Mouse (Mus musculus) gastrocnemius, postnatal 4 days (tissue): Measurements from ENCODE around the gene Ubald2. TPM values are rescaled to one million over a fixed set of nuclear protein-coding genes. Genes with fewer than 3 reads are reported as not detected.
A peak's percentile ranks its signal among the peaks of the same experiment; 100 is the strongest.

Source experiments
- DNase-seq, 2 experiments: peaks; one replicate each; pipeline ENCODE4 v3.0.0; 2021 to 2022; ENCODE audit warnings: low spot score in 2 of 2, mixed read lengths in 2 of 2
- total RNA-seq, 2 experiments: library from RNA; stranded (reverse); gene quantifications; 2 replicates each; pipeline ENCODE4 v1.2.3; 2021

The Ubald2 gene
- total RNA-seq, 2 experiments from 2014 or later = 44.6 to 45.1 TPM

DNA sequence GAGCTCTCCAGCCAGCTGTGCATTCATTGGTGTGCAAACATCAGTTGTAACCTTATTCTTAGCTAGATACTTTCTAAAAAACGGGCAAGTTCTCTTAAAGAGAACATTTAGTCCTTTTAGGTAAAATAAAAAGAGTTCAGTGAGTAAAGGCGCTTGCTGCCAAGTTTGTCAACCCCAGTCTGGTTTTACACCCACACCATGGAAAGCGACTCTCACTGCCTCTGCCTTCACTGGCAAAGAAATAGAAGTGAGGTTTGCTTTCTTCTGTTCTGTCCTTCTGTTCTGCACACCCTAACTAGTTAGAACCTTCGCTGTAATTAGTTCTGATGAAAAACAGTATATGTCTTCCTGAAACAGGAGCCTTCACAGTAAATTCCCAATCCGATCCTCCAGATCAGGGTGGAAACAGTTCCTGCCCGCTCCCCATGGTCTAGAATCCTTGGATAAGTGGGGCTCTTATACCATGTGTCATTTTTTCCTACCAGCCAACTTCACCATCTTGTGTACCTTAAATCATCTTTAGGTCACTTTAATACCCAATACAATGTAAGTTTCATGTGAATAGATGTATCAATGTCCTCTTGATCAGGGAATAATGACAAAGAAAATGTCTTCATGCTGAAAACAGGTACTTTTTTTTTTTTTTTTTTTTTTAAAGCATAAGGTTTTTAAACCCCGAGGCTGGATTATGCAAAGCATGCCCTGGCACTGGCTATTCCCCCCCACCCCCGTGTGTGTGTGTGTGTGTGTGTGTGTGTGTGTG, 1.1 kb upstream of the Ubald2 start:
- DNase-seq = no peak

DNA sequence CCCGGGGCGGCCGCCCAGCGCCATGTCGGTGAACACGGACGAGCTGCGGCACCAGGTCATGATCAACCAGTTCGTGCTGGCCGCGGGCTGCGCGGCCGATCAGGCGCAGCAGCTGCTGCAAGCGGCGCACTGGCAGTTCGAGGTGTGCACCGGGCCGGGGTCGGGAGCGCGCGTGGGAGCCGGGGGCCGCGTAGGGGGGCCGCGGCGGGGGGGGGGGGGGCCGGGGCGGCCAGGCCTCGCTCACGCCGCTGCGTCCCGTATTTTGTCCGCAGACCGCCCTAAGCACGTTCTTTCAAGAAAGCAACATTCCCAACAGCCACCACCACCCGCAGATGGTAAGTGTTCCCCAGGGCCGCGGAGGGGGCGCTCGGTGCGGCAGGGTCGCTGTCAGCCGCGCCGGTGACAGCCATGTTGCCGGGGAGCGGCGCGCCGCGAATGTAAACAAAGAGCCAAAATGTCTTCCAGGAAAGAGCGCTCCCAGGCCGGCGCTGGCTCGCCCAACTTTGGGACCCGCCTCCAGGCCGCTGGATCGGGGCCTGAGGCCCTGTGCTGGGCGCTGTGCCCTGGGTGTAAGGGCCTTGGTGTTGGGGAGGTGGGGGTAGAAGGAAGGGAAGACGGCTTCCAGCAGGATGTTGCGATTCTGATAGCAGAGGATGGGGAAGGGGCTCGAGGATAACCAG, 533 bp downstream of the Ubald2 start:
- peak; percentile 68 to 81 for DNase-seq

DNA sequence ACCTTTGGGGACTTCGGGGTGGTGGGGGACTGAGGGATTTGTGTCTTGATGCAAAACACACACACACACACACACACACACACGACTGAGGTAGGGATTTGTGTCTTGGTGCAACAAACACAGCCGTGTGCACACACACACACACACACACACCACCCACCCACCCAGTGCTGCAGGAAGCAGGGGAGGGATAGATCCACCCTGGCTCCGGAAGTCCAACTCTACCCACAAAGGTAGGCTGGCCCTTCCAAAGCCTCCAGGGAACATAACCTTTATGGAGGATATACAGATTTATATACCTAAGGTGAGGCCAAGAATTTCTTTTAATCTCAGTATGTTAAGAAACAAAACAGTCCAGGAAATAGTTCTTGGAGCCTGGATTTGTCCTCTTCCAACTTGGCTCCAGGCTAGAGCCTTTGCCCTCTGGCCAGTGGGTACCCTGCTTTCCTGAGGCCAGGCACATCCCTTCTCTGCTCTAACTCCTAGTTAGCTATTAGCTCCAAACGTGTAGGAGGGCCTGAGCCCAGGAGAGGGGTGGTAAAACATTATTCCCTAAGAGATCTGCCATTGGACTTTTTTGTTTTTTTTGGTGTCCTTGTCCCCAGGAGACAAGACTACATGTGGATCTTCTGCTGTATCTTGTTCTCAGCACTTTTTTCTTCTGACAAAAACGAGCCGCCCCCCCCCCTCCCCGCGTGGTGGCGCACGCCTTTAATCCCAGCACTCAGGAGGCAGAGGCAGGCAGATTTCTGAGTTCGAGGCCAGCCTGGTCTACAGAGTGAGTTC, 1.3 kb downstream of the Ubald2 start:
- no peak for DNase-seq

DNA sequence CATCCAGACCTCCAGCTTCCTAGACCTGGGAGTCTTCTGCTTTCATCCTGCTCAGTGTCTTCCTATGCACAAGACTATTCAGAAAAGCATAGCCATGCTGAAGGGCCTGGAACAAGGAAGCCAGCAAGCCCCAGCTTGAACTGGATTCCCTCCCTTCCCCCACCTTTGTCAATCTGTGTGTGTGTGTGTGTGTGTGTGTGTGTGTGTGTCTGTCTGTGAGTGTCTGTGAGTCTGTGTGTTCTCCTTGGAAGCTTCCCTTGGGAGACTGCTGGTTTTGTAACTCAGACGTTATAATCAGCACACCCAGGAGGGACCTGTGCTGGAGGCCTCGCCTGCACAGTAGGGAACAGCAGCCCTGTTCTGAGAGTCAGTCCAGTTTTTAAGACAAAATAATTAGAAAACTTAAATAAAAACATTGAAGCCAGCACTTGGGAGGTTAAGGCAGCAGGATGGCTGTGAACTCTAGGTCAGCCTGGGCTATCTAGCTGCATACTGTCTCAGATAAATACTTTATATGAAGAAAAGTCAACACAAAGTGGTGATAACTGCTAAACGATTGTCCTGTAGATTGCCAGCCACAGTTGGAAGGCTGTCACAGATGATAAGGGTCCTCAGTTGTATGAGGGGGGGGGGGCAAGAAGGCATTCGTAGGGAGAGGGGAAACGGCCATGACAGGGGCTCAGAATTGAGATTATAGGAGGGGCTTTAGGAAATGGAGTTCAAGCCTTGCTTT, 2.3 kb downstream of the Ubald2 start:
- no peak for DNase-seq

DNA sequence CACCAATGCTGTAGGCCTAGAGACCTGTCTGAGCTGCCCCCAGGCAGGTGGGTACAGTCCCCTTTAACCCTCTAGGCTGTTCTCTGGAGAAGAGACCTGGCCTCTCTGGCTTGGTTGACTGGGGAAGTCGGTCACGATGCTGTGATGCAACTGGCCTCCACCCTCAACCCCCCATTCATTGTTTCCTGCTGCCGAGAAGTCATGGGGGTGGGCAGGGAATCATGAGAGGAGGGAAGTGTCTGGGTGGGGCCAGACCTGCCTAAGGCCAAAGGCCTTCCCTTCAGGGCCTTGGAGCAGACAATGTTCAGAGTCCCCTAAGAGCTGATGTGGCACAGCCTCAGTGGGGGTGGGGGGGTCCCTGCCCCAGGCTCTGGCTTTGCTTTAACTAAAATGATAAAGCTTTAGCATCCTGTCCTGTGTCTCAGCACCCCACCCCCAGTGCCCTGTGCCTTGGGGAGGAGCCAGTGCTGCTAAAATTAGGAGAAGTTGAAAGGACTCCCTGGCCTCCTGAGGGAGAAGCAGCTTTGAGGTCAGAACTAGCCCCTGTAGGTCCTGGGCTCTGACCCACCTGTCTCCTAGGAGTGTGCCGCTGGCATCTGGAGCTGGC, 2.9 kb downstream of the Ubald2 start:
- DNase-seq = no peak

DNA sequence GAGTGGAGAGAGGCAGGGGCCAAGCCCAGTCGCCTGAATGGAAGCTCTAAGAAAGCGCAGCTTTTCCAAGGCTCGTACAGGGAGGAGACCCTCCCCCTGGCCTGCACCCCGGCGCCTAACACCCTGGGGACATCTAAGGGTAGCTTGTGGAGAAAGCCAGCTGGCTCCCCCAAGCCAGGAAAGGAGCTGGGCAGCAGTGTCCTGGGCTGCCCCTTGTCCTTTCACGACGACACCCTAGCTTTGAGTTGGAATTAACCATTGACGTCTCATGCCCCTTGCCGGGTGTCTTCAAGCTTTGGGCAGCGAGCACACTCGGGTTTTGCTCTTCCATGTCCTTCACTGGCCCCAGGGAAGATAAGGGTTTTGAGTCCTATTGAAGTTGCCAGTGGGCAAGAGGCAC, 3.6 kb downstream of the Ubald2 start:
- DNase-seq = no peak

DNA sequence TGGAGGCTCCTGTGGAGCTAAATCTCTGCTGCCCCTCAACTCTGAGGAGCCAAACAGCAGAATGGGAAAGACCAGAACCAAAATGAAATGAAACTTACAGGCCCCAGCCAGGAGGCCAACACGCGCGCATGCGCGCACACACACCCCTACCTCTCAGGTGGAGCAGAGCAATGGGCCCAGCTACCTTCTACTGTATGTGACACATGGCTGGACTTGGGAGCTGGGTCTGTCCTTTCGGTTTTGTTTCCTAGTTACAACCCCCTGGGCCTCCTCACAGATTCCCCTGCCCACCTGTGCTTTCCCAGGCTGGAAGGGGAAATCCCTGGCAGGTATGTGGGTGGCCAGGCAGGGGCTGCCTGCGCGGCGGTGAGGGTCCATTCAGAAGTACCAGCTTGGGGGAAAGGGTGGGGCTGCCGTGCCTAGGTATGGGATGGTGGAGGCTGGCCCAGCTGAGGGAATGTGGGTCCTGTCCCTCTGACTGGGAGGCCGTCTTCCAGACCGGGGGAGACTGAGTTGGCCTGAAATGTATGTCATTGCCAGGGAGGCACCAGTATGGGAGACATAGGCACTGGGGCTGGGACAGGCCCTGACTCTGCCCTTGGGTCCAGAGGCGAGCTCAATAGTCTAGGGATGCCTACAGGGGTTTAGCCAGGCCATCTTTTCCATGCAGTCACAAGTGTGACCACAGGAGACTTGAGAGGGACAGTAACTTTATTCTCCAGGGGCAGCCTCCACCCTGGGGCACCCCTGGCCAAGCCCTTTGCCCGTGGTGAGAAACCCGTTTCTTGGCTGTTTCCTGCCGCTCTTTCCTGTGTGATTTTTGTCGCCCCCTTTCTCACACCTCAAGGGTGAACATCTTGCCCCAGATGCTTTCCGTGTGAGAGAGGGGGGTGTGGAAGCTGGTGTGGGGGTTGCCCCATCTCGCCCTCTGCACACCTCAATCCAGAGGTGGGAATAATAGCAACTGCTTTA, 5.7 kb downstream of the Ubald2 start:
- no peak for DNase-seq

DNA sequence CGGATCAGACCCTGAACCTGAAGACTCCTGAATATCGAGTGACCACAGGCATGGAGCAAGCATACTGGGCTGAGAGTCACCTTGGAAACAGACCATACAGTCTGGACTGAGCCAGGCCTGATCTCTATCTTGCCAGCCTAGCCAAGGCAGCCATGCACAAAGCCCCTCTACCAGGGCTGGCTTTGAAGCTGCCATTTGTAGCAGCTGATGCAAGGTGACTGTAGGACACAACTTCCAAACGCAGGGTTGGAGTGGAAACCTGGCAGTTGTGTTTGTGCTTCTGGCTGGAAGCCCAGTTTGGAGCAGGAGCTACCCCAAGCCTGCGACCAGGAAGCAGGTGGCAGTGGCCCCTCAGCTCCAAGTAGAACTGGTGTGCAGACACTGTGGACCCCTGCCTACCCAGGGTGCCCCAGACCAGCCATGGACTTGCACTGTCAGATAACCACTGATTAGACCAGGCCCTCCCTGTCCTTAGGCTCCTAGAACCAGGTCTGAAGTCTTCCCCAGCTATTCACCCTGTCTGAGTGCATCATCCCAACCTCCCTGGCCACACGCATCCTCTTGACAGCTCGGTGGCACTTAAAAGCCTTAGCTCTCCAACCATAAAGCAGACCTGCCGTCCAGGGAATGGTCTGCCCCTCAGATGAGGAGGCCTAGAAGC, 6.6 kb downstream of the Ubald2 start:
- DNase-seq = no peak

DNA sequence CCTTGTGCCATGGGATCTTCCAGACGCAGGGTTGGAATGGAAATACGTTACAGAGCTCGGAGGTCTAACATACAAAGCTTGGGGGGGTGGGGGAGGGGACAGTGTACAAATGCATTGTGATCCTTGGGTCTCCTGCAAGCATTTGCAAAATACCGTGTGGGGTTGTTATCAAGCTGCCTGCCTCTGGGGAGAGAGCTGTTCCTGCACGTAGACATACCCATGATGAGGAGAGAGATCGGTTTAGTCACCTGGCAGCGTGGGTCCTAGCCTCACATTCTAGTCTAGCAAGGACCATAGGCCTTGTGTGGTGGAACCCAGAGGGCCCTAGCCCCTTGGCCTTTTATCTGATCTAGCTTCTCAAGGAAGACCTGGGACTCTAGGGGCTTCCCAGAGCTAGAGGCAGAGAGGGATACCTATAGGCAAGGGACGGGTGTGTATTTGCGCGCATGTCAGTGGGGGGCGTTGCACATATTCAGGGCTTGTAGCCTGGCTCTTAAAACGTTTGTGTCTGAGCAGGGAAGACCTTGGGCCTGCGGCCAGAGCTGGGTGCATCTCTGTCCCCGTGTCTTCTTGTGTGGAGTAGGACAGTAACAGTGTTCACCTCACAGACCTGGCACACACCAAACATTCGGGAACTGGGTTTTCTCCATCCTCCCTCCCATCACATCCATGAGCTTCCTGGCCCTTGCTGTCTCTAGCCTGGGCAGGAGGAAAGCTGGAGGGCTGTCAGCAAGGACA, 8.4 kb downstream of the Ubald2 start:
- DNase-seq = no peak

DNA sequence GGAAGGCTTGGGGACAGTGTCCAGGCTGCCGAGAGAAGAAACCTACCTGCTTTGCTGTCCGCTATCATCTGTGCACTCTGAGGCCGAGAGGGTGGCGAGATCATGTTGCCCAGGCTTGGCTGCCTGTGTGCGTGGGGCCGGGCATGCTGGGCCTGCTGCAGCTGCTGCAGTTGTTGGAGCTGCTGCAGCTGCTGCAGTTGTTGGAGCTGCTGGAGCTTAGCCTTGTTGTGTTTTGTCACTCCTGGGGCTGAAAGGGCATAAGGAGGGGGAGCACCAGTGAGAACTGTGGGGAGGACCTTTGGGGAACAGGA, 8.9 kb downstream of the Ubald2 start:
- DNase-seq = no peak

DNA sequence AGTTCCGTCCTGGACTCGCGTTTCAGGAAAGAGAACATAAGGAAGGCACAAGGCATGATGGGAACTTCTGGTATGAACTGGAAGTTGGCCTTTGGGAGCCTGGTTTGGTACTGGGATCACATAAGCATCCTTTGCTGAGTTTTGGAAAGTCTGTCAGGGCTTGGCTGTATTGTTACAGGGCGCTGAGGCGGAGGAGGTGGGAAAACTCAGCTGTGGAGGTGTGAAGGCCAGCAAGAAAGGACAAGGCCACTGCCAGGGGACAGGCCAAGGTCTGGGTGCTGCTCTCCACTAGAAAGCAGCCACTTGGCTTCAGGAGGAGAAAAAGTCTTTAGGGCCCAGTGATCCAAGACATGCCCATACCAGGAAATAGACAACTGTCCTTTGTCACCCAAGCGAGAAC, 9.4 kb downstream of the Ubald2 start:
- DNase-seq = no peak

DNA sequence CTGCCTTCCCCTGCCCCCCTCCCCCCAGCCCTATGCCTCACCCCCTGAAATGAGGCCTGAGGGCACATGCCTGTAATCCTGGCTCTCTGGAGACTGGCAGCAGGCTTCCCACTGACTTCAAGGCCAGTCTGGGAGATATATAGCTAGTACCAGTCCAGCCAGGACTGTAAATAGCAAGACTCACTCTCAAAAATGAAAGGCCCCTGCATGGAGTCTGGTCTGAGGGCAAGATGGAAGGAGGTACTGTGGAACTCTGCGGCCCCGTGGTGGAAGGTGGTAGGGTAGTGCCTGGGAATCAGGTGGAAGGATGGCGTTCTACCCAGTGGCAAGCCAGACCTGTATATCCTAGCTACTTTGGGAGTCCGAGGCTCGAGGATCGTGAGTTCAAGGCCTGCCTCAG, 10.0 kb downstream of the Ubald2 start:
- DNase-seq = no peak

DNA sequence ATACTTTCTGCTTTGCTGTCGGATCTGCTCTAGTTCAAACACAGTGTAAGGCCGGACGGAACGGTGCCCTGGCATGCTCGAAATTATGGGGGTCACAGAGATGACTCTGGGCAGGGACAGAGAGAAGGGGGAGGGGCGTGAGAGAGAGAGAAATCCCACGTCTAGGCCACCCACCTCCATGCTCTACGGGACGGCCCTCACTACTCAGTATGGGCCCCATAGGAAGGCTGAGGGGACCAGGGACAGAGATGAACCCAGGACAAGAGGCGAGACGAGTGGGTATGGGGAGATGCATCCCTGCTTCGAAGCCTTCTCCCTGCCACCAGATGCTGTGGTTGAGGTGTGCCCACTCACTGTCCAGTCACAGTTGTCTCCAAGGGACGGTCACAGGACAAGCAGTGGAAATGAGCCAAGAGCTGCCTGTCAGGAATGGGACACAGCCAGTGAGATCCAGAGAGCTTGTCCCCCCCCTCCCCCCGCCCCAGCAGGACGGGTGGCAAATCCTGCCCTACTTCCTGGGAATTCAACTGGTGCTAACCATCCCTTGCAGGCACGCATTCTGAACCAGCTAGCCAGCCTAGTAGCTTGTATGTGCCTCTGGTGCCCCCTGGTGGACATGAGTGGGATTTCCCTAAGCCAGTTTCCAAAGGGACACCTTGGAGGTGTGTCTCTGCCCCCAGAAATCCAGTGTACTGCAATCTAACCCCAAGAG, 11.9 kb downstream of the Ubald2 start:
- peak; percentile 90 to 92 for DNase-seq

DNA sequence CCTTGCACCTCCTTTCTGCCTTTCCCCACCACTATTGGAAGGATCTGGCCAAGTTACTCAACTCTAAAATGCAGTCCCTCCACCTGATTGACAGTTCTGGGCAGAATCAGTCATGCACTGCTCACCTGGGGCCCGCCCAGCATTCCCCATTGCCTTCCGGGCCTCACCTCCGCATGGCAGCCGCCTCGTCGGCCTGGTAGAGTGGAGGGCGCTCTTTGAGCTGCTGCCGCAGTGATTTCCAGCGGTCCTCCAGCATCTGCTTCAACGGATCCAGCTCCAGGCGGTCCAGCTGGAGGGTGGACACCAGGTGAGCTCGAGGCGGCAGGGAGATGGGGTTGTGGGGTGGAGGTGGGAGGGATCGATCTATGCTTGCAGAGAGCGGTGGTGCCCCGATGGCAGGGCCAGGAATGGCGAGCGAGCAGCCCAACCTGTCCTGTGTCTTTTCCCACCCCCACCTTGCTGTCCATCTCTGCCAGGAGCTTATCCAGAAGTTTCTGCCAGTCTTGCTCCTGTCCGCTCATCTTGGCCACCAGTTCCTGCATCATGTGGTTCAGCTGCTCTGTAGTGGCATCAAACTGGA, 12.5 kb downstream of the Ubald2 start:
- no peak for DNase-seq

DNA sequence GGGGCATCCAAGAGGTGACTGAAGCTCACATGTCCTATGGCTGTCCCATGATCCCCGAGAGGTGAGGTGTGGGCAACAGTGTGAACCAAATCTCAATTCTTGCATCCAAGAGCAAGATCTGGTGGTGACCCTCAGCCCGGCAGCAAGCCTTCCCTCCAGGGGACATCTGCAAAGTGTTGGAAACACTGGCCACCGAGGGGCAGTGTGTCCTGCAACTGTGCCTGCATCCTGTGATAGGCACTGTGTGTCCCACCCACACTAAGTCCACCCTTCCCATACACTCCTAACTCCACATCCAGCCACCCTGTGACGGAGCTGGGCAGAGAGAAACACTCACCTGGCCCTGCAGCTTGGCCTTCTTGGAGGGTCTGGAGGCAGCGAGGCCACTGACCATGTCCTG, 13.9 kb downstream of the Ubald2 start:
- no peak for DNase-seq

DNA sequence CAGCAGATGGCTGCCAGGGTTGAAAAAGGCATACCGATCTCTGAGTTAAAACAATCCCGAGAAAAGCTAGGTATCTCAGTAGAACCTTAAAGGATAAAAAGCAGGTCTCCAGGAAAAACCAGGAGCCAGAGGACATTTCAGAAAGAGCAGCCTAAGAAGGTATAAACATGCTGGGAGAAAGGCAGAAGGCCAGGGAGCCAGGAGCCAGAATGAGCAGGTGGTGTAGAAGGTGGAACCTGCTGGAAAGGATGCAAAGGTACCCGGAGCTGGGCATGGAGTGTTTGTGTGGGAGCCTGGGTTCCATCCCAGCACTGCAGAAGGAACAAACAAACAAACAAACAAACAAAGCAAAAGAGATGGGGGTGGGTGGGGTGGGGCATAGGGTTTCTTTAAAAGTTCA, 15.4 kb downstream of the Ubald2 start:
- DNase-seq = no peak

DNA sequence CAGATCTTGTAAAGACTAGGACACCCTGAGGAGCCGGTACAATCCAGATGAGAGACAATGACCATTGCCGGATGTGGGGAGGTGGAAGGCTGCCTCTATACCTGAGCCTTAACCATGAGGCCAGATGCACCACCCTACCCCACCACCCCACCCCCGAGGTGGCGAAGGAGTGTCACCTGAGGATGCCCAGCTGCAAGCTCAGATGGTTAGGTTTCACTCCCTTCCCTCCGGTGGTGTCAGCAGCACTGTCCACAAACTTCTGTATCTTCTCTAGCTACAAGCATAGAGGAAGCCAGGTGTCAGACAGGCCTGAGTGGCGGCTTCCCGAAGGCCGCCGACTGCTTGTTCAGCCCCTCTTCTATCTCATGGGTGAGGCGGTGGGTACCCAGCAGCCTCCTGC, 20.0 kb downstream of the Ubald2 start:
- DNase-seq = no peak

DNA sequence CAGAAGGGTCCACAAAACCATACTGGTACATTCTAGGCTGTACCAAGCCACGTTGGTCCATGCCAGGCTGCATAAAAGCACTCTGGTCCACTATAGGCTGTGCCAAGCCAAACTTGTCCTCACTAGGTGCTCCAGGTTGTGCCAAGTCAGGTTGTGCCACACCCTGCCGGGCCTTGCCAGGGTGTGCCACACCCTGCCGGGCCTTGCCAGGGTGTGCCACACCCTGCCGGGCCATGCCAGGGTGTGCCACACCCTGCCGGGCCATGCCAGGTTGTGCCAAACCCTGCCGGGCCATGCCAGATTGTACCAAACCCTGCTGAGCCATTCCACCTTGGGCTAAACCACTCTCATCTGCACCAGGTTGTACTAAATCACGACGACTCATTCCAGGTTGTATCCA, 22.3 kb downstream of the Ubald2 start:
- DNase-seq = no peak
